Mouse (Mus musculus) liver, embryonic 14.5 days (tissue): Measurements from ENCODE around the gene Mmel1. TPM values are rescaled to one million over a fixed set of nuclear protein-coding genes. Genes with fewer than 3 reads are reported as not detected.

Experiments
- ATAC-seq: fragments of 200-750 bp; cut with Nextera tagmentation; 2 replicates; pipeline ENCODE4 v1.8.0; 2017; ENCODE audit warnings: moderate number of reproducible peaks, mild to moderate bottlenecking, moderate library complexity; ENCODE audit not compliant: insufficient read depth
- DNase-seq, 3 experiments: peaks; one replicate each; pipeline ENCODE4 v3.0.0-alpha.2; 2012 to 2013; ENCODE audit warnings: low read depth in 3 of 3, low spot score in 3 of 3
- H3K27ac ChIP-seq: fragments of 300-500 bp; sonication (generic); 2 replicates; pipeline ENCODE4 v1.5.1; 2014; ENCODE audit warnings: moderate library complexity, mild to moderate bottlenecking, control low read depth, inconsistent platforms
- H3K27me3 ChIP-seq: fragments of 300-500 bp; sonication (generic); 2 replicates; pipeline ENCODE4 v1.6.1; 2014; ENCODE audit warnings: mild to moderate bottlenecking, low read length, moderate library complexity; ENCODE audit not compliant: control insufficient read depth, insufficient read depth
- H3K36me3 ChIP-seq: fragments of 300-500 bp; sonication (generic); replicated peaks from 2 replicates; pipeline ENCODE4 v1.6.1; 2014; ENCODE audit warnings: low read depth; ENCODE audit not compliant: control insufficient read depth, insufficient read depth
- H3K4me1 ChIP-seq, 2 experiments: fragments of 200-500 bp in 1 of 2; fragments of 300-500 bp in 1 of 2; sonication (generic) in 1 of 2; replicated peaks; 2 replicates each; pipeline ENCODE4 v1.6.1; 2012 to 2014; ENCODE audit warnings: antibody characterized with exemption in 1 of 2, inconsistent platforms in 1 of 2, low read length in 1 of 2; ENCODE audit not compliant: control insufficient read depth in 2 of 2, insufficient read depth in 2 of 2
- H3K4me2 ChIP-seq: fragments of 300-500 bp; sonication (generic); 2 replicates; pipeline ENCODE4 v1.6.1; 2014; ENCODE audit warnings: low read depth, mild to moderate bottlenecking, control low read depth, moderate library complexity
- H3K4me3 ChIP-seq, 2 experiments: fragments of 200-500 bp in 1 of 2; fragments of 300-500 bp in 1 of 2; sonication (generic) in 1 of 2; 2 replicates each; pipeline ENCODE4 v1.5.1; 2012 to 2014; ENCODE audit warnings: low read depth in 2 of 2, low read length in 2 of 2, mild to moderate bottlenecking in 2 of 2, control low read depth in 1 of 2, inconsistent platforms in 1 of 2, moderate library complexity in 1 of 2; ENCODE audit not compliant: insufficient read depth in 1 of 2
- H3K9ac ChIP-seq: fragments of 300-500 bp; sonication (generic); replicated peaks from 2 replicates; pipeline ENCODE4 v1.6.1; 2014; ENCODE audit warnings: mild to moderate bottlenecking, control low read depth, moderate library complexity
- H3K9me3 ChIP-seq: fragments of 300-500 bp; sonication (generic); 2 replicates; pipeline ENCODE4 v1.6.1; 2016; ENCODE audit warnings: low read length, mixed read lengths; ENCODE audit not compliant: control insufficient read depth
- CTCF ChIP-seq: IDR thresholded peaks from 2 replicates; pipeline ENCODE4 v1.5.1; 2016; ENCODE audit warnings: antibody characterized with exemption, low read depth, control low read depth
- EP300 ChIP-seq: IDR thresholded peaks from 2 replicates; pipeline ENCODE4 v1.6.1; 2016; ENCODE audit warnings: antibody characterized with exemption, low read depth
- WGBS: fragments of 180-500 bp; shearing (Covaris S2); extraction: QIAGEN DNeasy Blood & Tissue Kit; methylation state at CpG from one replicate; pipeline ENCODE4 v1.1.7; 2014; ENCODE audit not compliant: insufficient replicate concordance; 5-methylcytosine and 5-hydroxymethylcytosine counted together
- polyA plus RNA-seq, 2 experiments: library from polyadenylated mRNA; depleted of rRNA in 1 of 2; stranded (reverse) in 1 of 2; unstranded in 1 of 2; fragments of >200 nt; fragmentation: Nextera tagmentation in 1 of 2; extraction: Ambion mirVana in 1 of 2; gene quantifications; 2 replicates each; pipeline versions ENCODE4 v1.2.1 to v1.2.3; 2012 to 2014

Gene Mmel1
- polyA plus RNA-seq, 2 experiments: 2.4 to 2.7 TPM

- no peak for TF ChIP-seq CTCF
- no peak for TF ChIP-seq EP300
- Histone ChIP-seq H3K27me3 (peaks cover 6% of the 10 kb centered on the region), H3K4me1 (peaks cover 22 to 24% of the 10 kb centered on the region in 2 experiments), H3K27ac (no peak overlapping the region), H3K9me3 (no peaks in the 10 kb centered on the region), H3K4me3 (no peak overlapping the region), H3K36me3 (no peaks in the 10 kb centered on the region), H3K9ac (no peak overlapping the region), H3K4me2 (no peak overlapping the region)
- DNase-seq: no peak
- 70% methylated on average over 11 of the region's 11 CpGs for WGBS
- no peak for ATAC-seq
These were observed 16.0 kb downstream of the Mmel1 start for GRCm38 (mm10) chr4:154885416-154885815.

GRCm38 (mm10) chr4:154886876-154887592, 17.6 kb downstream of the Mmel1 start:
- ATAC-seq: no peak
- TF ChIP-seq CTCF: no peak
- no peak for TF ChIP-seq EP300

GRCm38 (mm10) chr4:154887593-154888250, 18.3 kb downstream of the Mmel1 start:
- TF ChIP-seq CTCF (no peak), EP300 (no peak)
- no peak for DNase-seq

More at GRCm38 (mm10) chr4:154886876-154887592, 17.6 kb downstream of the Mmel1 start:
- Histone ChIP-seq H3K9me3 (no peaks in the 10 kb centered on the region), H3K9ac (no peak overlapping the region), H3K27ac (no peak overlapping the region), H3K4me3 (no peak overlapping the region), H3K4me1 (peaks cover 7 to 8% of the 10 kb centered on the region in 2 experiments), H3K36me3 (no peaks in the 10 kb centered on the region), H3K4me2 (no peak overlapping the region), H3K27me3 (peaks cover 6% of the 10 kb centered on the region)
- 55% methylated on average over 13 of the region's 13 CpGs for WGBS
- no peak for DNase-seq

GRCm38 (mm10) chr4:154890887-154891286, 21.5 kb downstream of the Mmel1 start:
- no peak for TF ChIP-seq CTCF
- TF ChIP-seq EP300: no peak
- no peak overlapping the region for H3K4me2 ChIP-seq
- H3K36me3 ChIP-seq: no peaks in the 10 kb centered on the region
- DNase-seq (no peak), ATAC-seq (no peak)
- 75% methylated on average over 14 of the region's 14 CpGs for WGBS
- H3K4me3 ChIP-seq: no peak overlapping the region
- H3K27ac ChIP-seq: no peak overlapping the region
- H3K9me3 ChIP-seq: no peaks in the 10 kb centered on the region
- H3K4me1 ChIP-seq: no peaks in the 10 kb centered on the region
- H3K9ac ChIP-seq: no peak overlapping the region
- H3K27me3 ChIP-seq: no peaks in the 10 kb centered on the region; the same call in 1 of the 2 replicates

More at GRCm38 (mm10) chr4:154887593-154888250, 18.3 kb downstream of the Mmel1 start:
- H3K4me3 ChIP-seq: no peak overlapping the region
- no peaks in the 10 kb centered on the region for H3K36me3 ChIP-seq
- peaks cover 6% of the 10 kb centered on the region for H3K27me3 ChIP-seq
- 68% methylated on average over 15 of the region's 15 CpGs for WGBS
- H3K9ac ChIP-seq: no peak overlapping the region
- peaks cover under 1 to 3% of the 10 kb centered on the region in 2 experiments for H3K4me1 ChIP-seq
- no peak for ATAC-seq
- H3K27ac ChIP-seq: no peak overlapping the region
- H3K4me2 ChIP-seq: no peak overlapping the region
- H3K9me3 ChIP-seq: no peaks in the 10 kb centered on the region

- Histone ChIP-seq H3K9me3 (no peaks in the 10 kb centered on the region), H3K4me3 (no peak overlapping the region), H3K27me3 (no peaks in the 10 kb centered on the region; the same call in 1 of the 2 replicates), H3K9ac (no peak overlapping the region), H3K36me3 (no peaks in the 10 kb centered on the region), H3K27ac (no peak overlapping the region), H3K4me2 (no peak overlapping the region), H3K4me1 (peaks cover 5 to 9% of the 10 kb centered on the region in 2 experiments; a peak in 3 of 4 replicates)
- TF ChIP-seq CTCF: no peak
- DNase-seq (no peak), ATAC-seq (no peak)
- 56% methylated on average over 5 of the region's 5 CpGs for WGBS
These were observed 26.2 kb downstream of the Mmel1 start for GRCm38 (mm10) chr4:154895549-154895948.
